Mouse (Mus musculus): Measurements from ENCODE around the gene Fbxo36.

Fbxo36 gene

DNA sequence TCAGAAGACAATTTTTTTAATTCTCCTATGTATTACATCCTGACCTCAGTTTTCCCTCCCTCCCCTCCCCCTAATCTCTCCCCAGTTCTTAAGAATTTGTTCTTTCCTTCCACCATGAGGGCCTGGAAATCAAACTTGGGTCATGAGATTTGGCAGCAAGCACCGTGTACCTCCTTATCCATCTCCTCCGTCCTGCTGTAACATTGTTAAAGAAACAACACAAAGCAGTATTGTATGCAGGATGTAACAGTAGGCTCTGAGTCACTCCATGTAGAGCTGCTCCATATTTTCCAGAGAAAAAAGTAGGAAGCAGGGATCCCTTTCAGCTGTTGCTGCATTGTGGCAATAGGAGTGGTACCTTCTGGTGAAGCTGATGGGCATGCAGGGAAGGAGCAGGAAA, 16.1 kb downstream of the Fbxo36 start:
- no peak for DNase-seq (ENCODE audit: low read depth, low spot score)

DNA sequence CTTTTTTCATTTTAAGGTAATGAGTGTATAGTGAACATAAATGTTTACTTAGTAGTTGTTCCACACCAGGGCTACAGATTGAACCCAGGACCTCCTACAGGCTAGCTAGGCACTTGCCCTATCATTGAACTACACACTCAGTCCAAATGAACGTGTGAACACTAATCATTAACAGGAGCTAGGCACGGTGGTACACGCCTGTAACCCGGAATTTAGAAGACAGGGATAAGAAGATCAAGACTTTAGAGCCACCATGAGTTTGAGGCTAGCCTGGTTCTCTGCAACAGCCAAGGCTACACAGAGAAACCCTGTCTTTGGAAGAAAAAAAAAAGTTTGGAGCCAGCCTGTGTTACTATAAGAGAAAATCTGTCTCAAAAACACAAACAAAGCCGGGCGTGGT, 20.0 kb downstream of the Fbxo36 start:
- no peak for DNase-seq (ENCODE audit: low read depth, low spot score)

DNA sequence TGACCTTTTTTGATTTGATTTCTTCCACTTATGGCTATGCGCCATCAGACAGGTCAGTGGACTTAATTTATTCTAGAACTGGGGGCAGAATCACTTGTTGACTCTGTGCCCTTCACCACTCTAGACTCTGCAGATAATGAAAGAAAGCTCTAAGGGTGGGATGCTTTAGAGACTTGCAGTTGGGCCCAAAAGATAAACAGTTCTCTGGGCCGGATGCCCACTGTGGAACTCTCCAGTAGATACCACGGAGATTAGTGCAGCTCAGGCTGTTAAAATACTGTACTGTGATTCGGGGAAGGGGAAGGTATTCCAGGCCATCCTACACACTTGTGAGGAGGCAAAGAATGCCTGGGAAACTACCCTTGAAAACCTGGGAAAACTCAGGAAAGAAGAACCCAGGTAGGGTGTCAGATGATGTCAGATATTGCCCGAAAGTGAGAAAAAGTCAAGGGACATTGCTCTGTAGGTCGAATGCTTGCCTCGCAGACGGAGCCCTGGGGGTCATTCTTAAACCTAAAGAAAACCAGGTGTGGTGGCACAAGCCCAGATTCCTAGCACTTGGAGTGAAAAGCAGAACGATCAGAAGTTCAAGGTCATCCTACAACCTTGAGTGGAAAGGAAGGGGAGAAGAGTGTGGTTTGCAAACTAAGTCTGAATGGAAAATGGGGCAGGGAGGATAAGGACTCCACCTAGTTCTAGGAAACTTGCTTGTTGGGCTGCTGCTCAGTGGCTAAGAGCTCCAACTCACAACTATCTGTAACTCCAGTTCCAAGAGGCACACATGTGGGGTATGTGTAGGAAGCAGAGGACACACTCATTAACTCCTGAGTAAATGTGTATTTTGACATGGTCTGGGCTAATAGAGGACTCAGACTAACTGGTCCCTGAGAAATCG, 21.0 kb downstream of the Fbxo36 start:
- DNase-seq (ENCODE audit: low read depth, low spot score) = no peak

DNA sequence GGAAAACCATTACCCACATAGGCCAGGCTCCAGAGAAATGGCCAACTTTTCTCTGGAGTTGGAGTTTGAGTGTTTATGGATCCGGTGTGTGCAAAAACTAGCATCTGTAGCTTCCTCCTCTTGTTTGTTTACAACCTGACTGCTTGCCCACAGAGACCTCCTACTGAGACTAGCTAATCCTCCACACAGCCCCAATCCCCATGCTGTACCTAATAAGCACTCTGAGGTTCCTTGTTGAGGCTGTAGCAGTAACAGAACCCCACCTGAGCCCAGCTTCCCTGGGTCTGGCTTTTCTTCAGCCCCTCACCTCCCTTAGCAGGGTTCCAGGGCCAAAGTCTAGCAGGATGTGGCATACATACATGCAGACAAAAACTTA, 21.6 kb downstream of the Fbxo36 start:
- DNase-seq (ENCODE audit: low read depth, low spot score) = no peak

DNA sequence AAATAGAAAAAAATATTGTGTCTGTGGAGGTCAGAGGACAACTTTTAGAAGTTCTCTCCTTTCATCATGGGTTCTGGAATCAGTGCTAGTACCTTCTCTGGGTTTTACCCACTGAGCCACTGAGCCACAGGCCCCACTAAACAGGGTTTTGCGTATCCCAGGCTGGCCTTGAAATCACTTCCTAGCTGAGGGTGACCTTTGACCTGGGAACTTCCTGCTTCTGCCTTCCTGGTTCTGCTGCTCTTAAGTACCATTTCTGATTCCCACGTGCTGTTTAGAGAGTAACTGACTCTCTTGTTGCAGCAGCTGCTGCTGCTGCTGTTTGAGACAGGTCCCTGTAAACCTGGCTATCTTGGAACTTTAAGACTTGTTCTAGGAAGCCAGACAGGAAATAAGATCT, 25.0 kb downstream of the Fbxo36 start:
- DNase-seq (ENCODE audit: low read depth, low spot score) = no peak

DNA sequence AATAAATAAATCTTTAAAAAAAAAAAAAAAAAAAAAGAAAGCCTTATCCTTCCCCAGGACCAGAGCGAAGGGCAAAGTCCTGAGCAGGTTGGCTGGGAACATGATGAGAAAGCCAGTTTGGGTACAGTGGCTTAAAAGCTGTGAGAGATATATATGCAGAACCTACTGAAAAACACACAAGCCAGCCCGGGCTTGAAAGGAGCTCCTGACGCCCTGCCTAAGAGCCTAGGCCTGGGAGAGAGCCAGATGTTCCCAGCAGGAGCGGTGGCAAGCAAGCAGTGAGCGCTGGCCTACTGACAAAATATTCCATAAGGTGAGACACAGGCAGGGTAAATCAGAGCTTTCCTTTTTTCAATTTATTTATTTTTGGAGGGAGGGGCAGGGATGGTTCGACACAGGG, 26.6 kb downstream of the Fbxo36 start:
- DNase-seq (ENCODE audit: low read depth, low spot score) = no peak

DNA sequence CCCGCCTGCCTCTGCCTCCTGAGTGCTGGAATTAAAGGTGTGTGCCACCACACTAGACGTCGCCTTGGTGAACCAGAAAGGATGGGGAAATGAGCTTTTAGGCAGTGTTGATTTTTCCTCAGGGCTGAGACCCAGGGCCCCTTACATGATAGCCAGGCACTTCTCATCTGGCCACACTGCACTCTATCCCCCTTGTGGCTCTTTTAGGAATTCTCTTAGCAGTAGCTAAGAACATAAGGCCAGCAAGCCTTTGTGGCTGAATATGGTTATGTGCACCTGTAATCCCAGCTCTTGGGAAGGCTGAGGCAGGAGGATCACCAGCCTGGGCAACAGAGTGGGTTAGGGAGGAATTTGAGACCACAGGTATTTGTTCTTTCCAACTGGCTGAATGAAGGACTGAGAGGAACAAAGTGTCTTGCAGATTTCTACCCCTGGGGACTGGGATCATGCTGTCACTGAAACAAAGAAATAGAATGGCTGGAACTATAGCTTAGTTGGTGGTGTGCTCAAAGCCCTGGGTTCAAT, 27.1 kb downstream of the Fbxo36 start:
- DNase-seq (ENCODE audit: low read depth, low spot score) = no peak

DNA sequence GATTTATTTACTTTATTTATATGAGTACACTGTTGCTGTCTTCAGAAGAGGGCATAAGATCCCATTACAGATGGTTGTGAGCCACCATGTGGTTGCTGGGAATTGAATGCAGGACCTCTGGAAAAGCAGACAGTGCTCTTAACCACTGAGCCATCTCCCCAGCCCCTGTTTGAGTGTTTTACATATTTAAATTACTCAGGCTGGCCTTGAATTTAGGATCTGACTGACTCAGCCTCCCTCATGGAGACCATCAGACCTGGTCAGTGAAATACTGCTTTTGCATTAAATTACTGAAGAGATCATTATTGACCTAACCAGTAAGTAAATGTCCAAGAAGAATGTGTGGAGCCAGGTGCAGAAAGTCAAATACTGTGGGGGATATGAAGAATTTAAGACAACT, 28.7 kb downstream of the Fbxo36 start:
- DNase-seq (ENCODE audit: low read depth, low spot score) = no peak

DNA sequence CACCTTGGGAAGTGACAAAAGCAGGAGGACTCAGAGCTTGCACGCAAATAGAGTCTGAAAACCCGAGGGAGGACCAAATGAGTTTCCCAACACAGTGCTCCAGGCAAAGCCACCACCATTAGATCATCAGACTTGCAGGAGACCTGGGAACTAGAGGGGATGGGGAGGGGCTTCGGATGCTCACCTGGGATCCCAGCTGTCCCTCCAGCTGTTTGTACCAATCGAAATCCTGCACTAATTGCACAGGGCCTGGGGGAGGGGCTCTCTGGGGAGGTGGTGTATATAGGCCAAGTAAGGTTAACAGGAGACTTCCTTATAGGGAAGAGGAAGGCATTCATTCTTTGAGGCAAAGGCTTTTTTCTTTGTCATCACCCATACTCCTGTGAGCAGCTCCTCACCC, 29.2 kb downstream of the Fbxo36 start:
- no peak for DNase-seq (ENCODE audit: low read depth, low spot score)

DNA sequence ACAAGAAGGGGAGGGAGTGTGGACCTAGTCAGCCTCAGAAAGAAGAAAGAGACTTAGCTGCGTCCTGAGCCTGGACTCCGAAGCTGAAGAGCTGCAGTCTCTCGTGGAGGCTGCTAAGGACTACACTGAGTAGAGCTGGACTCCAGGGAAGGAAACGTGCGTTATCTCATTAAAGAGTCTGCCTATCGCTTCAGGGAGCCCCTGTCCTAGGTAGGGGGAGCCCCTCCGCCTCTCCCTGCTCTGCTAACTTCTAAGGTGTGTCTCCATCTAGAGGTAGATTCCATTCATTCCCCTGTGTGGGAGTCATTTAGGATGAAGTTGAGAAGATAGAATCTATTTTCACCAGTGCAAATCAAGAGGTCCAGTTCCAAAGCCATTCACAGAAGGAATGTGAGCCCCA, 29.9 kb downstream of the Fbxo36 start:
- DNase-seq (ENCODE audit: low read depth, low spot score) = no peak

DNA sequence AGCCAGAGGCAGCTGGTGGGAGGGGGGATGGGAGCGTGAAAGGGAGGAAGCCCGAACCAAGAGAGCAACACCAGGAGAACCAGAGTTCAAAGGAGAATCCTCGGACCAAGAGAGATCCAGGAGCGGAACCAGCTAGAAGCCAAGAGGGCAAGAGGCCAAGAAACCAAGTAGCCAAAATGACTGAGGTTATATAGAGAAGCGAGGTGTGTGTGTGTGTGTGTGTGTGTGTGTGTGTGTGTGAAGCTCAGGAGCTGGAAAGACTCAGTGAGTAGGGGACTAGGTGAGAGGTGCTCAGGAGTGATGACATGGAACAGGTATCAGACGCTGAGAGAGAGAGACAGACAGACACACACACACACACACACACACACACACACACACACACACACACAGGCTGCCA, 31.5 kb downstream of the Fbxo36 start:
- no peak for DNase-seq (ENCODE audit: low read depth, low spot score)

DNA sequence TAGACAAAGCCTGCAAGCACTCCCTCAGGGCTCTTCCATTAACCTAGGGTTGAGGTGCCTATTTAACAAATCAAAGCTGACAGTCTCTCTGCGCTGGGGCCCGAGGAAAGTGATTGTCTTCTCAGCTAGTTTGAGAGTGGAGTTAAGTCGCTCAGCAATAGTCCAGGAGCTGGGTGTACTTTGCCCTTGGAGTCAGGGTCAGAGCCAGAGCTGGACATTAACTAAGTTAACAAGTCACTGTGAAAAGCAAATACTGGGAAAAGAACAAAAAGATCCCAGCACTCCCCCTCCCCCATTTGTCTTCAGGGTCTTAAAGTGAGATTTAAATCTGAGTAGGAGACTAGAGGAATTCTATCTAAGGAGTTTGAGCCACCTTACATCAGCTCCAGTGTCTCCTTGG, 32.5 kb downstream of the Fbxo36 start:
- DNase-seq (ENCODE audit: low read depth, low spot score) = no peak

DNA sequence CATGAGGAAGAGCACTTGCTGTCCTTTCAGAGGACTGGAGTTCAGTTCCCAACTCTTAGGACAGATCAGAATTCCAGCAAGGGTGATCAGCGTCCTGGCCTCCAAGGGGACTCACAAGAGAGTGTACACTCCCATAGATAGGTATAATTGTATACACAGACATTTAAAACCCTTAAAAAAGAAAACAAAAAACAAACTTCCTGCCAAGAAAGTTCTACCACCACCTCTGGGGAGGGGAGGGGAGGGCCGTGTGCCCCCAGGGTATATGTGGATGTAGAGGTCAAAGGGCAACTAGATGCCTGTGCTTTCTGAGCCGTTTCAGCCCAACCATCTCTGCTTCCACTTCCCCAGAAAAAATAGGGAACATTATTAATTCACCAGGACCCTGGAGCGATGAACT, 33.3 kb downstream of the Fbxo36 start:
- DNase-seq (ENCODE audit: low read depth, low spot score) = no peak

DNA sequence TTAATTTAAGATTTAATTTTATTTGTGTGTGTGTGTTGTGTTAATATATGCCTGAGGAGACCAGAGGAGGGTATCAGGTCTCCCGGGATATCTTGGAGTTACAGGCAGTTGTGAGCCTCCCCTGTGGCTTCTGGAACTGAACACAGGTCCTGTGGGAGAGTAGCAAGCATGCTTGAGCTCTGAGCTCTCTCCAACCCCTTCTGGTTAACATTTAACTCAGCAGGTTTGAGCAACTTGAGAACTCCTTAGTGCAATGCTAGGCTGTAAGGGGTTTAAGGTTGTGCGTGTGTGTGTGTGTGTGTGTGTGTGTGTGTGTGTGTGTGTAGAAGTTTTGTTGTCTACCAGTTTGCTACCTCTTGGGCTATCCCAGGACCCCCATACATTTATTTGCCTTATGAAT, 37.9 kb downstream of the Fbxo36 start:
- DNase-seq (ENCODE audit: low read depth, low spot score) = no peak

DNA sequence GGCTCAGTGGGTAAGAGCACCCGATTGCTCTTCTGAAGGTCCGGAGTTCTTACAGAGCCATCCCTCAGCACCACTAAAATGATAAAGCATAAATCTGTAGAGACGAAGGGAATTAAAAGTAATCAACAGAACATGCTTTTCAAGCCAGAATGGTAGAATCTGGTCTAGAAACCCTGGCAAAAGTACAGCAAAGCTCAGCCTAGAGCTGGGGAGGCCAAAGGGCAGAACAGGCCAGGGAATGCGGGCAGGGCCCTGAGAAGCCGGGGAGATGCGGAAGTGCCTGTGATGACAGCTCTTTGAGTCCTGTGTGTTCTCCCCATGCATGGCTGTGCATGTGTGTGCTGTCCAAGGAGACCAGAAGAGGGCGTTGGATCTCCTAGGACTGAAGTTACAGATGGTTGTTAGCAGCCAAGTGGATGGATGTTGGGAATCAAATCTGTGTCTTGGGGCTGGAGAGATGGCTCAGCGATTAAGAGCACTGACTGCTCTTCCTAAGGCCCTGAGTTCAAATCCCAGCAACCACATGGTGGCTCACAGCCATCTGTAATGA, 40.0 kb downstream of the Fbxo36 start:
- DNase-seq (ENCODE audit: low read depth, low spot score) = no peak

DNA sequence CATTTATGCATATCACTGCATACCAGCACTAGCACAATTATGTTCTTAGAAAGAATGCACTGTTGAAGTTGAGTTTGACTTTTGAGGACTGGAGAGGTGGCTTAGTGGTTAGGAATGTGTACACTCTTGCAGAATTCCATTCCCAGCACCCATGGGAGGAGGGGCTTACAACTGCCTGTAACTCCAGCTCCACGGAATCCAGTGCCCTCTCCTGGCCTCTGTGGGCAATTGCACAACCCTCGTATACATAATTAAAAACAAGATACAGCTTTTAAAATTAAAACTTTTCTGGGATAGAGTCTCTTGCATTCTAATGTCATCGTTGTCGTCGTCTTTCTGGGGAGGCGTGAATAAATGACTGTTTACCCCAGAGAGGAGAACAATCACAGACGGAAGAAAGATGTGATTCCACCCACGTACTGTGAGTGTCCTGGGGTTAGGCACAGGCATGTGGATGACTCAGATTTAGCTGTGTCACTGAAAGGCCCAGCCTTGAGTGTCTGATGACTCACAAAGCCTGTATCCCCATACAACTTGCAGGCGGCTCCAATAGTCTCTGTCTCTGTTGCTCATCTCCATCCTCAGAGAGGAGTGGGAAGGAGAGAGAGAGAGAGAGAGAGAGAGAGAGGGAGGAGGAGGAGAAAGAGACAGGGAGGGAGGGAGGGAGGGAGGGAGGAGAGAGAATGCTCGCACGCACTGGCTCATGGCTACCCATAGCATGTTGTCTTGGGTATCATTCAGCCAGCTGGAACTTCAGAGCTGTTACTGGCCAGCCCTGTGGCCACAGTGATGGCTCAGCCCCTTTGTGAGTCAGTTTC, 41.8 kb downstream of the Fbxo36 start:
- DNase-seq (ENCODE audit: low read depth, low spot score) = peak; percentile 17

DNA sequence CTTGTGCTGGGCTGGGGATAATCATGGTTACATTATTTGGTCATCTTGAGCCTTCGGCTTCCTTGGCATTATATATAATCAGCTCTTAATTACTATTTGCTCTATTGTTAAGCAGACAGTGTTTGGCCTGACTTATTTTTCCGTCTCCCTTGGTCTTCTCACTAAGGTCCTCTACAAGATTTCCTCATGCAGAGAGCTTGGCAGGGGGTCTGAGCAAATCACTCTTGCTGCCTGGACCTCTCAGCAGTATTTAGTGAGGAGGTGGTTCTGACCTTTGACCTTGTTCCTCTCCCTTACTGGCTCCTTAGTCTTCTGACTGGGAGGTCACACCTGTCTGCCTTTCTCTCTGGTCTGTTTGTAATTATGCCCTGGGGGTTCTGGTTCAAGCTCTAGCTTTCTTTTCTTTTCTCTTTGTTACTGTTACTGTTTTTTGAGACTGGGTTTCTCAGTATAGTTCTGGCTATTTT, 42.5 kb downstream of the Fbxo36 start:
- no peak for DNase-seq (ENCODE audit: low read depth, low spot score)

DNA sequence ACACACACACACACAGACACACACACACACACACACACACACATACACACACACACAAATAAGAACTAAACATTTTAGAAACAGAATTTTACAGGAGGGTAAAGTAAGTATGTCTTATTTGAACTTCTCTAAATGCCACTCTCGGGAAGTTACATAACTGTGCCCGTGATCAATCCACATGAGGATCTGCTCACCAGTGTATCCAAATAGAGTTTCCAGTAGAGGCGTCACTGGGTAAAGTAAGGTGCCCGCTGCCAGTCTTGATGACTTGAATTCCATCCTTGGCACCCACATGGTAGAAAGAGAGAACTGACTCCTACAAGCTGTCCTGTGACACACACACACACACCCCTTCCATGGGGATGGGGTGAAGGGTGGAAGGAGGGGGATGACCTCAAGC, 43.3 kb downstream of the Fbxo36 start:
- no peak for DNase-seq (ENCODE audit: low read depth, low spot score)

DNA sequence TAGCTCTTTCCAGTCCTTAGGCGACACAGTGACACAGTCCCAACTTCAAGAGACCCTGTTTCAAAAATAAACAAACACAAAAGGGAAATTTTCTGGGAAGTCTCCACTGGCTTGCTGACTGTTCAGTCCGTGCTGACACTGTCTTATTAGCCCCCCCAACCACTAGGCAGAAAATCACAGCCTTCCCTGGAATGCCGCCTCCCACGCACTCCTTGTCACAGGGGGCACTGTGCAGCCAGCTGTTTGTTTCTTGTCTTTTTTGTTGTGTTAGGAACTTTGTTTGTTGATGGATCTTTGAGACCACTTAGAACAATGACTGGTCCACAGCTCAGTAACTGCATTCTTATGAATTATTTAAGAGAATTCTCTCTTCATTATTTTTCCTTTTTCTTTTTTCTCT, 44.2 kb downstream of the Fbxo36 start:
- DNase-seq (ENCODE audit: low read depth, low spot score) = no peak

DNA sequence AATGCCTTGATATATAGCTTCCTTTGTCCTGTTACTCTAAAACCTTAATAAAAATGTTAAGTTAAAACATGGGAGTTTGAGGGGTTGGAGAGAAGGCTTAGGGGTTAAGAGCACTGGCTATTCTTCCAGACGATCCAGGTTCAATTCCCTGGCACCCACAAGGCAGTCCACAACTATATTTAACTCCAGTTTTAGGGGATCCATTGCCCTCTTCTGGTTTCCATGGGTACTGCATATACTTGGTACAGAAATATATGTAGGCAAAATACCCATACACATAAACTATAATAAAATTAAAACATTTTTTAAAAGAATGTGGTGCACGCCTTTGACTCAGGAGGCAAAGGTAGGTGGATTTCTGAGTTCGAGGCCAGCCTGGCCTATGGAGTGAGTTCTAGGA, 45.5 kb downstream of the Fbxo36 start:
- DNase-seq (ENCODE audit: low read depth, low spot score) = peak; percentile 46

DNA sequence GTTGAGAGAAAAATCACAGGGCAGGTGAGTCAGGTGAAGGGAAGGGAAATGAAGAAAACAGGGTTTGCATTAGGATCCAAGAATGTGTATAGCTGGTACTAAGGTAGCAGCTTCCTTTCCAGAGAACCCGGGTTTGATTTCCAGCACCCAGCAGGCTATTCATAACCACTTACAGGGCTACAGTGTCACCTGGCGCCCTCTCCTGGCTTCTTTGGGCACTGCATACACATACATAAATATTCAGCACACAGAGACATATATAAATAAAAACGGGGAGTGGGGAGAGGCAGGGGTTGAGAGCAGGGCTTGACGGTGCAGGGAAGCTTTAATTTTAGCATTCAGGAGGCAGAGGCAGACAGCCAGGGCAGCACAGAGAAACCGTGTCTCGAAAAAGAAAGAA, 46.3 kb downstream of the Fbxo36 start:
- DNase-seq (ENCODE audit: low read depth, low spot score) = peak; percentile 52

DNA sequence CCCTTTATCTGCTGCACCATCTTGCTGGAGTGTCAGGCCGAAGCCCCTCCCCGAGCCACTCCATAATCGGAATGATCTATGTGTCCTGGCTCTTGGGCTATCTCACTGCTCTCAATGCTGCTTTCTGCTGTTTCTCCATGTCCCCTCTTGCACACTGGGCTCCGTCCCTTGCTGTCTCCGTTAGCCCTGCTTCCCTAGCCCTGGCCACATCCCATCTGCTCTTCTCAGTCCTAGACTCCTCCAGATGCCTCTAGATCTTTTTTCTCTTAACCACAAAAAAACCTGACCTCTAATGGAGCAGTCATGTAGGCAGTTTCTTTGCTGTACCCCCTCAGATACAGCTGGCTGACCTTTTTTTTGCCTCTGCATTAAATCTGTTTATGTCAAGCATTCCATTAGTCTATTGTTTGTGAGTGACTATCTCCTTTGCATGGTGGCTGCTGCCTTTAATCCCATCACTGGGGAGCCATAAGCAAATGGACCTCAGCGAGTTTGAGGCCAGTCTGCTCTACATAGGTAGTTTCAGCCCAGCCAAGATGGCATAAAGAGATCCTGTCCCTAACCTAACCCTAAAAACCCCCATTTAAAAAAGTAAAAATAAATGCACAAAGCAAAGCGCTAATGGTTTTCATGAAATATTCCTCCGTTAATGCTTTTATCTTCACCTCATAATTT, 49.8 kb downstream of the Fbxo36 start:
- DNase-seq (ENCODE audit: low read depth, low spot score) = no peak

Measured in CD4-positive, CD25-positive, alpha-beta regulatory T cell, adult 2 months (primary cell).